Mouse (Mus musculus): Measurements from ENCODE around the gene Aspn. TPM values are rescaled to one million over a fixed set of nuclear protein-coding genes. Genes with fewer than 3 reads are reported as not detected.

Gene Aspn
- 0.28 and 0.41 TPM in 2 replicates for polyA plus RNA-seq (2015; fragmentation: Nextera tagmentation; extraction: Ambion mirVana)

DNA sequence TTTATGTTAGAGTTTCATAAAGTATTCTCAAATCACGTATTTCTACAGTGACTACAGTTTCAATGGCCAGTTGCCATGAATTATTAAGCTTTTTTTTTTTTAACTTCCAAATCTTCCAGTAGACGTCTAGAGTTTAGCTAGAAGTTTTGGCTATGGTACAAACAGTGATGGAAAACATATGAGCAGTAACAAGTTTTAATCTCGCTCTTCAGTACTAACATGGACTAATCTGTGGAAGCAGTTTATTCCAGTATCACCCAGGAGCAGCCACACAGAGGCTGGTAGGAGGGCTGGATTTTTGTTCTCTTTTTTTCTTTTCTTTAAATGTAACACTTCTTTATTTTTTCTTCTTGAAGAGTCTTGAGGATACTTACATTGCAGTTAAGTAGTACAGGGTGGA is at the start of gene Aspn:
Aspn (plus strand) TSS at position 165 of the 400 bp plus-strand sequence.
- Histone ChIP-seq H3K9me3 (no peaks in the 10 kb centered on the region), H3K4me2 (replicated peaks) (no peak within 1 kb of the TSS), H3K4me3 (replicated peaks) (no peak within 1 kb of the TSS), H3K4me1 (replicated peaks) (no peaks in the 10 kb centered on the region), H3K9ac (replicated peaks) (no peak within 1 kb of the TSS), H3K36me3 (no peaks in the 10 kb centered on the region), H3K27ac (no peak within 1 kb of the TSS), H3K27me3 (no peaks in the 10 kb centered on the region)
- ATAC-seq, result no peak
- WGBS, result 89% methylated on average over 3 of the region's 3 CpGs

DNA sequence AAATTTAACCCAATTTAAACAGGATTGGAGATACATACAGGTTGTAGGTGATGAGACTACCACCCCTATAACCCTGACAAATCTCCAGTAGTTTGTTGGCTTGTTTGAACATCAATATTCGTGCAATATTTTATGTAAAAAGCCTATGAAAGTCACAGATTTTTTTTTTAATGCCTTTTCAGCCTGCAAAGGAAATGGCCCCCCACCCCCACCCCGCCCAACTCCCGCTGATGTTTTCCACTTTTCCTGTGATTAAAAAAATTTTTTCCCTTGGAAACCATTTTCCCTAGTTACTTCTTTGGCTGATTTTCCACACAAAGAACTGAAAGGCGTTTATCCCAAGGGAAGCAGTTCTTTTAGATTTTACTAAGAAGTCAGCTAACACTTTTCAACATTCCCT is 39.7 kb upstream of the Aspn start, which contains the start of gene Ecm2:
Ecm2 (plus strand) TSS at position 301 of the 400 bp plus-strand sequence.
- Histone ChIP-seq H3K9me3 (no peaks in the 10 kb centered on the region), H3K36me3 (no peaks in the 10 kb centered on the region), H3K4me2 (replicated peaks) (no peak within 1 kb of the TSS), H3K4me1 (replicated peaks) (peaks cover 7% of the 10 kb centered on the region), H3K27ac (no peak within 1 kb of the TSS), H3K27me3 (no peaks in the 10 kb centered on the region), H3K9ac (replicated peaks) (no peak within 1 kb of the TSS), H3K4me3 (replicated peaks) (no peak within 1 kb of the TSS)
- ATAC-seq, result no peak
- 28% methylated on average over 4 of the region's 4 CpGs for WGBS

DNA sequence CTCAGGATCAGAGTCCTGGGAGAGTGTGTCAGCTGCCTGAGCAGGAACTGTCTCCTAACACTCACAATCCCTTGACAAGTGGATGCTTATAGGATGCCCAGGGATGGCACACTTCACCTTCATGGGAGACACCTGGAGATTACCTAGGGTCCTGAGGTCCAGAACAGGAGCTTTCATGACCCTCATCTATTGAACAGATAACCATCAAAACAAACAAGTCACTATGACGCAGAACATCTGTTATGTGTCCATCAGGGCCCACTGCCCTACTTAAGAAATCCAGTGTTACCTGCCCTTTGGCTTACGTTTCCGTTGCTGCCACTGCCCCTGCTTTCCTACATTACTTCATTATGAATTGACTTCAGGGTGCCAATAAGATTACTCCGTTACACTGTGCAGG is 38.5 kb upstream of the Aspn start:
- Histone ChIP-seq H3K4me1 (replicated peaks) (peaks cover 7% of the 10 kb centered on the region), H3K36me3 (no peaks in the 10 kb centered on the region), H3K9me3 (no peaks in the 10 kb centered on the region), H3K9ac (replicated peaks) (no peak overlapping the region), H3K4me2 (replicated peaks) (no peak overlapping the region), H3K4me3 (replicated peaks) (no peak overlapping the region), H3K27ac (no peak overlapping the region), H3K27me3 (no peaks in the 10 kb centered on the region)
- ATAC-seq, result no peak
- WGBS, result 85% methylated on average over 4 of the region's 4 CpGs

DNA sequence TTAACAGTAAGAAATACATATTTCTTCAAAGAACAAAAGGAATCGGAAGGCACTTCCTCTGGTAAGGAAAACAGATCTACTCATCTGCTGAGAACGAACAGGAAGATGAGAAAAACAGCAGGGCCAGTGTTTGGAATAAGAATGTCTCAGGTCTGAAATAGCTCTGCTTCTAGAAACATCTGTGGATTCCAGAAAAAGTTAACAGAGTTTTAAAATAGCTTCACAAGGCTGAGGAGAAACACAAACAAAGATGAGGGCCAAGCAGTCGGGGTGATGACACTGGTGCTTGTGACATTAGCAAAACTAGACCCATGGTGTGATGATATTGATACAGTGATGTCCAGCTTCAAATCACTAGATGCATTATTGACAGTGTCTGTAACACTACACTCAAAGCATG is 37.1 kb upstream of the Aspn start:
- peaks cover 7% of the 10 kb centered on the region for H3K4me1 ChIP-seq (replicated peaks)
- no peaks in the 10 kb centered on the region for H3K36me3 ChIP-seq
- H3K4me3 ChIP-seq (replicated peaks), result no peak overlapping the region
- H3K9me3 ChIP-seq, result no peaks in the 10 kb centered on the region
- H3K4me2 ChIP-seq (replicated peaks), result no peak overlapping the region
- no peaks in the 10 kb centered on the region for H3K27me3 ChIP-seq
- no peak overlapping the region for H3K9ac ChIP-seq (replicated peaks)
- no peak for ATAC-seq
- H3K27ac ChIP-seq, result no peak overlapping the region
- 87% methylated on average over 3 of the region's 3 CpGs for WGBS

DNA sequence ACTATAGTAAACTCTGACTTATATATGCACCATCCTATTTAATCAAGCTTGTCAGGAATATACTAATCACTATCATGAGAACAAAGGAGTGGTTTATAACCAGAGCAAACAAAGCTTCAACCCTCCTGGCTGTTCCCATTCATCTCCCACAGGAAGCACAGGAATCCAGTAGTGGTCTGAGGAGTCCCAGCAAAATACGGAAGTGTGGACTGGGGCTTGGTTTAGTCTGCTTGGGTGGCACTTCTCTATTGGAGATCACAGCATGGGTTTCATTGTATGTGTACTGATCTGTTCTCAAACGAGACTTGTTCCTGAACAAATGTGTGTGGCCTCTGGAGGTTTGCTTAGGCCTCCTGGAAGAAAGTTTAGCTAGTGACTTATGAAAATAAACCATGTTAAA is 25.5 kb upstream of the Aspn start:
- Histone ChIP-seq H3K9me3 (no peaks in the 10 kb centered on the region), H3K4me1 (replicated peaks) (no peaks in the 10 kb centered on the region), H3K27me3 (no peaks in the 10 kb centered on the region), H3K4me2 (replicated peaks) (no peak overlapping the region), H3K4me3 (replicated peaks) (no peak overlapping the region), H3K9ac (replicated peaks) (no peak overlapping the region), H3K36me3 (no peaks in the 10 kb centered on the region), H3K27ac (no peak overlapping the region)
- no peak for ATAC-seq
- 25% methylated on average over 2 of the region's 2 CpGs for WGBS

DNA sequence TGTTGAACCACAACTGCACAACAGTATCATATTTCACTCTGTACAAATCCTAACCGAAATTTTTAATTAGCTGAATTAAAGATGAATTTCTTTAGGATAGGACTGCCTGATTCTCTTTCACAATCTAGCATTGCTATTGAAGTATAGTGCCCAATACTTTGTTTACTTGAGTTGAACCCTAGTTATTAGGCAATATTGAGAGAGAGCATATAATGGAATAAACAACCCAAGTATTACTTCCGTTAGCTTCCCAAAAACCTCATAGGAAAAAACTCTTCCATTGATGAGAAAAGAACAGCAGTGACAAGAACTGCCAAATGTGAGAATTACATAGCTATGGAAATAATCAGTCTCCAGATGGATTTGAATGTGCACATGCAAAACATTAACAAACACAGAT is 18.0 kb upstream of the Aspn start:
- 88% methylated on average over 2 of the region's 2 CpGs for WGBS
- Histone ChIP-seq H3K27ac (no peak overlapping the region), H3K4me3 (replicated peaks) (no peak overlapping the region), H3K36me3 (no peaks in the 10 kb centered on the region), H3K4me1 (replicated peaks) (no peaks in the 10 kb centered on the region), H3K27me3 (no peaks in the 10 kb centered on the region), H3K9ac (replicated peaks) (no peak overlapping the region), H3K4me2 (replicated peaks) (no peak overlapping the region), H3K9me3 (no peaks in the 10 kb centered on the region)
- ATAC-seq, result no peak

DNA sequence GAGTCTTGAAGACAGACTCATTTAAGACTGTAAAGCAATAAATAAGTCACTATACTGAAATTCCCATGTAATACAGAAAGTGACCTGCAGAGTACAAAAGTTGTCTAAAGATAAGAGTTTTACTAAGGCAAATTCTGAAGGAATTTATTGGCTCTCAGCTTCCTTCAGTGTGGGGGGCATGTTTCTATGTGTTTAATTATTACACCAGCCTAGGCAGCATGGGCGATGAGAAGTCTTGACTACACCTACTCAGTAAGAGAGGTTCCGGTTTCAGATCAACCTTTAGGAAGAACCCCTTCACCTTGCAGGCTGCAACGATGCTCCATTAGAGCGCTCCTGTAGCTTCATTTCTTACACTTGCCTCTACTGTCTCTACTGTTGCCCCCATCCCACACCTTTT is 13.6 kb upstream of the Aspn start:
- H3K27me3 ChIP-seq, result no peaks in the 10 kb centered on the region
- H3K4me3 ChIP-seq (replicated peaks), result no peak overlapping the region
- ATAC-seq, result no peak
- H3K9me3 ChIP-seq, result no peaks in the 10 kb centered on the region
- no peak overlapping the region for H3K27ac ChIP-seq
- H3K36me3 ChIP-seq, result no peaks in the 10 kb centered on the region
- H3K4me2 ChIP-seq (replicated peaks), result no peak overlapping the region
- H3K4me1 ChIP-seq (replicated peaks), result no peaks in the 10 kb centered on the region
- over 99% methylated on average over 4 of the region's 4 CpGs for WGBS
- no peak overlapping the region for H3K9ac ChIP-seq (replicated peaks)

DNA sequence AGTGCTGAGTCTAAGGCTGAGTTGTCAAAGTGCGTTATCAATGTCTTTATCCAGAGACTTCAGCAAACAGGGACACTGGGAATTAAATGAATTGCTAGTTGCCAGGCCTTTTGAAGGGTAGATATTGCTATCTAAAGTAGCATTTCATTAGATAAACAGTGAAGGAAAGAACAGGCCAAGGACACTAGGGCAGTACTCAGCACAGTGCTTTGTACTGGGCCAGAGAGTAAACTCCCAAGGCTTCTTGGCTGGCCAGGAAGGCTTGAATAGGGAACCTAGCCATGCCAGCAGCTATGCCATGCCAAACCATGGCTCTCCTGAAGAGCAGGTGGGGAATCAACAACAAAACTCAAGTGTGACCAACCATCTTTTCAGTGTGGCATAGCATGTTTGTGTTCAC is 7.3 kb upstream of the Aspn start:
- no peak for ATAC-seq
- no peak overlapping the region for H3K4me2 ChIP-seq (replicated peaks)
- H3K9me3 ChIP-seq, result no peaks in the 10 kb centered on the region
- no peaks in the 10 kb centered on the region for H3K4me1 ChIP-seq (replicated peaks)
- no peak overlapping the region for H3K4me3 ChIP-seq (replicated peaks)
- no peaks in the 10 kb centered on the region for H3K27me3 ChIP-seq
- H3K36me3 ChIP-seq, result no peaks in the 10 kb centered on the region
- 98% methylated on average over 1 of the region's 1 CpGs for WGBS
- no peak overlapping the region for H3K27ac ChIP-seq
- H3K9ac ChIP-seq (replicated peaks), result no peak overlapping the region

DNA sequence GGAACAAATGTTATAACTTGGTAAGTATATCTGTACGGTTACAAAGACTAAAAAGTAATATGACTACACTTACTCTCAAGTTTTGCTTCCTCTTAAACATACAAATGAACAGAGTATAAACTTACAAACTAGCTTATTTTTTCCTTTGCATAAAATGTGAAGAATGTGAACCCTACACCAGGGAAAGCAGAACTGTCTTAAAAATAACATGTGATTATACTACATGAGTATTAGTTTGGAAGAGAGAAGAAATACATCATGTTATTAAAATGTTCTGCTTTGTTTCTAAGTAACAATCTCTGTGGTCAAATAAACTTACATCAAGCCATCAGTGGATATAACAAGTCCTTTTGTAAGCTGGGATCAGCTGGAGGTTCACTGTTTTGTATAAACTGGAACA is 5.5 kb upstream of the Aspn start:
- Histone ChIP-seq H3K9ac (replicated peaks) (no peak overlapping the region), H3K9me3 (no peaks in the 10 kb centered on the region), H3K4me1 (replicated peaks) (no peaks in the 10 kb centered on the region), H3K36me3 (no peaks in the 10 kb centered on the region), H3K4me3 (replicated peaks) (no peak overlapping the region), H3K27ac (no peak overlapping the region), H3K27me3 (no peaks in the 10 kb centered on the region), H3K4me2 (replicated peaks) (no peak overlapping the region)
- 90% methylated on average over 1 of the region's 1 CpGs for WGBS
- ATAC-seq, result no peak

DNA sequence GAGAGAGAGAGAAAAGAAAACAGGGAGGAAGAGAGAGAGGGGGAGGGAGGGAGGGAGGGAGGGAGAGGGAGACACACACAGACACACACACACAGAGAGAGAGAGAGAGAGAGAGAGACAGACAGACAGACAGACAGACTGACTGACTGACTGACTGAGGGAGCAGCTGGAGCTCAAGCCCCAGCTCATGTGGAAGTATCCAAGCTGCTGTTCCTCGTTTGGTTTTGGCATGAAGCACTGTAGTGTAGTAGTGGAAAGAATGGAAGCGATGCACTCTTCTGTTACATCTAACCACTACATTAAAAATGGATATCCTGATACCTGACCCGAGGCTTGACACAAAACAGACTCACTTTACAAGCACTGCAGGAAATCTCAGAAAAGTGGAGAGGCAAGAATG is 1.4 kb downstream of the Aspn start:
- Histone ChIP-seq H3K36me3 (no peaks in the 10 kb centered on the region), H3K4me3 (replicated peaks) (no peak overlapping the region), H3K9ac (replicated peaks) (no peak overlapping the region), H3K4me1 (replicated peaks) (no peaks in the 10 kb centered on the region), H3K27me3 (no peaks in the 10 kb centered on the region), H3K27ac (no peak overlapping the region), H3K9me3 (no peaks in the 10 kb centered on the region), H3K4me2 (replicated peaks) (no peak overlapping the region)
- ATAC-seq, result no peak
- WGBS, result 80% methylated on average over 3 of the region's 3 CpGs

DNA sequence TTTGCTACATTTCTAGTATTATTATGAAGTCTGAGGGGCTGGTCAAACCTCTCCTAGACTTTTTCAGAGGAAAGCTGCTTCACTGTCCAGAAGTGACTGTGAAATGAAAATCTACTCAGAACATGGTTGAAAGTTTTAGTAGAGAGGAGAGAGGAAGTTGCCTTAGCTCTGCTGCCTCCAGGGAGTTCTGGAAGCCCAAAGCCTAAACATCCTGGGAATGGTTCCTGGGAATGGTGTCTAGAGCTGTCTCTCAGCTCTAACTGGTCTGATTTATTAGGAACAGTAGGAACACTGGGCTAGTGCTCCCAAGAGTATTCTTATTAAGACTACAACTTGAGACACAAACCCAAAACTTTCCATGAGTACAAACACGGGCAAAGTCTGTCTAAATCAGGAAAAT is 2.3 kb downstream of the Aspn start:
- no peak overlapping the region for H3K27ac ChIP-seq
- no peak overlapping the region for H3K4me3 ChIP-seq (replicated peaks)
- no peak for ATAC-seq
- WGBS, result 89% methylated on average over 1 of the region's 1 CpGs
- H3K4me2 ChIP-seq (replicated peaks), result no peak overlapping the region
- H3K9me3 ChIP-seq, result no peaks in the 10 kb centered on the region
- no peaks in the 10 kb centered on the region for H3K4me1 ChIP-seq (replicated peaks)
- H3K9ac ChIP-seq (replicated peaks), result no peak overlapping the region
- no peaks in the 10 kb centered on the region for H3K27me3 ChIP-seq
- no peaks in the 10 kb centered on the region for H3K36me3 ChIP-seq

DNA sequence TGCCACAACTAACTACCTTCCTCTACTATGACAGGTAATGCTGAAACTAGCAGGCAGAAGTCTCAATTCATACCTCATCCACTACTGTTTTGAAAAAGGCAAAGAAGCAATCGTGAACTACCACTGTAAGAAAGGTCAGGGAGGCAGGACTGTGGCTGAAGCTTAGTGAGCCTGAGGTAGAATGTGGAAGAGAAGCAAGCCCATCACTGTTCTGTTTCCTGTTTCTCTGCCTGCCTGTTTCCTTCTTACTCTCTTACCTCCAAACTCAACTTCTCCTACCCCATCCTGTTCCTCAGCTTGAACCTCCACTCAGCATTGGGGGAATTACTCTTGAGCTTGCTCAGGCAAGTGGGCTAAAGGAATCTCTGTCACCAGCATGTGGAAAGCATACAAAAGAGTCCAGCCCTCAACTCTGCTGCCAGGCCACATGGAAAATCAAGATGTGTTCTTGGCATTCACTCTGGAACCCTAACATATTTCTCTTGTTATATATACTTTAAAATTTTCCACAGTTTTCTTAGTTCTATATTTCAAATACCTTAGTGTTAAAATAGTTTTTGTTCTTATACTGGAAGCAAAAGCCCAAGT is 3.4 kb downstream of the Aspn start:
- Histone ChIP-seq H3K9ac (replicated peaks) (no peak overlapping the region), H3K4me2 (replicated peaks) (no peak overlapping the region), H3K27me3 (no peaks in the 10 kb centered on the region), H3K9me3 (no peaks in the 10 kb centered on the region), H3K27ac (no peak overlapping the region), H3K36me3 (no peaks in the 10 kb centered on the region), H3K4me1 (replicated peaks) (no peaks in the 10 kb centered on the region), H3K4me3 (replicated peaks) (no peak overlapping the region)
- ATAC-seq, result no peak
- WGBS, result 84% methylated on average over 1 of the region's 1 CpGs

DNA sequence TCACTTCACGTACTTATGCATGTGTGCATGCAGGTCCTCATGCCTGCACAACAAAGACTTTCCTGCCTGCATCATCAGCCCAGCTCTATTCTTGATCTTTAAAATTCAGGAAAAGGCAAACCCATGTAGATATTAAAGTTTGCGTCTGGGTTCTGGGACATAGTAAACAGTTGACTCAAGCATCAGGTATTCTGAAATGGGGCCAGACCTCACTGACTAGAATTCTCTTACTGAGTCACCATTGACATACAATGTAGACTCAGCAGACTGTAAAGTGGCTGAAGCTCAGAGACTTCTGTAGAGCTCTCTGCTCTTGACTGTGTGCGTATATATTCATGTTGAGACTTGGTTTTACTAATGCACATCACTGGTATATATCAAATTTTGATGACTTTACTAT is 5.4 kb downstream of the Aspn start:
- no peak overlapping the region for H3K9ac ChIP-seq (replicated peaks)
- 94% methylated on average over 3 of the region's 3 CpGs for WGBS
- H3K4me3 ChIP-seq (replicated peaks), result no peak overlapping the region
- no peaks in the 10 kb centered on the region for H3K4me1 ChIP-seq (replicated peaks)
- no peaks in the 10 kb centered on the region for H3K36me3 ChIP-seq
- H3K9me3 ChIP-seq, result no peaks in the 10 kb centered on the region
- no peak for ATAC-seq
- H3K4me2 ChIP-seq (replicated peaks), result no peak overlapping the region
- no peak overlapping the region for H3K27ac ChIP-seq
- H3K27me3 ChIP-seq, result no peaks in the 10 kb centered on the region
